Mouse (Mus musculus) monocyte, adult 2 months (primary cell): ENCODE results near the gene Ctsll3.

ENCODE experiments used
- DNase-seq, 2 experiments: peaks; one replicate each; pipeline ENCODE4 v3.0.0; 2022; ENCODE audit warnings: low spot score in 2 of 2, low read depth in 1 of 2

The Ctsll3 gene

GRCm38 (mm10) chr13:60748556-60748955 lies 54.1 kb downstream of the Ctsll3 start:
- no peak for DNase-seq
